Mouse (Mus musculus) thymus, adult 2 months (tissue): ENCODE measurements around the gene Slfn8.

Experiments used
- CTCF ChIP-seq: fragments of 200-500 bp; IDR thresholded peaks from 2 replicates; pipeline ENCODE4 v1.5.1; 2012; ENCODE audit warnings: mild to moderate bottlenecking, control low read depth, low read length, moderate library complexity, borderline replicate concordance; ENCODE audit not compliant: control insufficient read depth, poor library complexity, insufficient read depth; ENCODE audit errors: extremely low read depth
- POLR2A ChIP-seq: fragments of 200-500 bp; IDR thresholded peaks from 2 replicates; pipeline ENCODE4 v1.6.1; 2012; ENCODE audit warnings: mild to moderate bottlenecking, low read length, control low read depth, moderate library complexity; ENCODE audit not compliant: control insufficient read depth, poor library complexity, insufficient read depth; ENCODE audit errors: extremely low read depth

- TF ChIP-seq CTCF (no peak), POLR2A (no peak)
Observed at GRCm38 (mm10) chr11:82973916-82974315, 46.7 kb downstream of the Slfn8 start.
